Mouse (Mus musculus) Patski (cell line): Measurements from ENCODE around the gene Def8. TPM values are rescaled to one million over a fixed set of nuclear protein-coding genes. Genes with fewer than 3 reads are reported as not detected.
"Not testable (repeated sequence)": the region's sequence is repeated elsewhere in the genome, so short reads cannot be mapped to it uniquely, and the experiment has no call there.

Experiments used
- ATAC-seq: fragments of 100-300 bp; one replicate; pipeline ENCODE4 v1.8.0; 2021
- CTCF ChIA-PET: fragments of 350-600 bp; sonication (Branson Sonifier 250); formaldehyde crosslinking; loops from one replicate; lab custom pipeline; 2022; ENCODE audit warnings: inconsistent platforms; lab: Charles Lee
- POLR2A ChIA-PET: fragments of 350-600 bp; sonication (Branson Sonifier 250); formaldehyde crosslinking; loops from one replicate; lab custom pipeline; 2022; ENCODE audit warnings: antibody characterized with exemption, inconsistent platforms; lab: Charles Lee
- DNase-seq: peaks from one replicate; pipeline ENCODE4 v3.0.0-alpha.2; 2011; ENCODE audit warnings: low read depth, low spot score
- H3K27me3 ChIP-seq: fragments of 371-371 bp; one replicate; pipeline ENCODE4 v1.5.1; 2021
- CTCF ChIP-seq: fragments of 100-300 bp; IDR thresholded peaks from one replicate; pipeline ENCODE4 v1.5.1; 2021
- in situ Hi-C: fragments of 300-500 bp; cut with MboI; formaldehyde crosslinking; loops from 3 replicates; pipeline ENCODE4 v1.11.1; 2018; ENCODE audit warnings: low pct_unique_long_range_greater_than_20kb, mixed read lengths
- polyA plus RNA-seq: library from polyadenylated mRNA; unstranded; gene quantifications from one replicate; pipeline ENCODE4 v1.2.3, GENCODE M21; 2021

Def8 gene
- polyA plus RNA-seq, 1 experiment from 2014 or later = 38.9 TPM

- in situ Hi-C loops = no loop called here
- no peaks in the 10 kb centered on the region for H3K27me3 ChIP-seq
- no peak for TF ChIP-seq CTCF
- ATAC-seq (no peak), DNase-seq (no peak)
- ChIA-PET POLR2A (no interaction called here), CTCF (interaction anchor here (1.3 kb wide), 1 partner anchor 9 kb away, joined by 5 read pairs; no protein-coding TSS in a partner anchor)
Observed at GRCm38 (mm10) chr8:123452149-123452548, 28.8 kb downstream of the Def8 start.

- in situ Hi-C loops = no loop called here
- TF ChIP-seq CTCF = no peak
- no peak for ATAC-seq
- CTCF ChIA-PET = interaction anchor here (1.0 kb wide), 1 partner anchor 10 kb away, joined by 3 read pairs; no protein-coding TSS in a partner anchor
- no peak for DNase-seq
- H3K27me3 ChIP-seq = no peaks in the 10 kb centered on the region
- POLR2A ChIA-PET = no interaction called here
Observed at GRCm38 (mm10) chr8:123453291-123453690, 30.0 kb downstream of the Def8 start.

- in situ Hi-C loops = no loop called here
- H3K27me3 ChIP-seq = no peaks in the 10 kb centered on the region
- ATAC-seq = no peak
- POLR2A ChIA-PET = no interaction called here
- no peak for TF ChIP-seq CTCF
- DNase-seq = no peak
- CTCF ChIA-PET = interaction anchor here (1.0 to 1.1 kb wide), 2 partner anchors 10 to 12 kb away, joined by 3 read pairs; no protein-coding TSS in a partner anchor
Observed at GRCm38 (mm10) chr8:123453951-123454350, 30.6 kb downstream of the Def8 start.

GRCm38 (mm10) chr8:123454559-123454958 is 31.2 kb downstream of the Def8 start:
- ATAC-seq (no peak), DNase-seq (no peak)
- TF ChIP-seq CTCF = no peak
- CTCF ChIA-PET = interaction anchor here (1.0 to 1.1 kb wide), 2 partner anchors 11 kb away, joined by 3 read pairs; no protein-coding TSS in a partner anchor
- H3K27me3 ChIP-seq = no peaks in the 10 kb centered on the region
- POLR2A ChIA-PET = no interaction called here
- in situ Hi-C loops = no loop called here

GRCm38 (mm10) chr8:123463651-123464050 is 40.3 kb downstream of the Def8 start:
- ATAC-seq (no peak), DNase-seq (no peak)
- POLR2A ChIA-PET = interaction anchor here (0.6 kb wide), 1 partner anchor 384 kb away, joined by 3 read pairs; no protein-coding TSS in a partner anchor
- CTCF ChIA-PET = no interaction called here
- no peaks in the 10 kb centered on the region for H3K27me3 ChIP-seq
- no peak for TF ChIP-seq CTCF
- in situ Hi-C loops = no loop called here

GRCm38 (mm10) chr8:123467476-123467875 is 44.1 kb downstream of the Def8 start:
- no peaks in the 10 kb centered on the region for H3K27me3 ChIP-seq
- DNase-seq (no peak), ATAC-seq (no peak)
- no peak for TF ChIP-seq CTCF
- in situ Hi-C loops = no loop called here
- POLR2A ChIA-PET = no interaction called here
- CTCF ChIA-PET = no interaction called here

- ATAC-seq, DNase-seq, in situ Hi-C loops, CTCF ChIA-PET, H3K27me3 ChIP-seq, POLR2A ChIA-PET: not testable (repeated sequence)
Observed at GRCm38 (mm10) chr8:123472991-123473390, 49.7 kb downstream of the Def8 start.

- ATAC-seq, in situ Hi-C loops, CTCF ChIA-PET, DNase-seq, H3K27me3 ChIP-seq: not testable (repeated sequence)
- POLR2A ChIA-PET = interaction anchor here (1.1 kb wide), 1 partner anchor 31 kb away, joined by 3 read pairs; no protein-coding TSS in a partner anchor
Observed at GRCm38 (mm10) chr8:123474549-123474948, 51.2 kb downstream of the Def8 start.

- CTCF ChIA-PET = no interaction called here
- no peaks in the 10 kb centered on the region for H3K27me3 ChIP-seq
- DNase-seq (no peak), ATAC-seq (no peak)
- in situ Hi-C loops = no loop called here
- POLR2A ChIA-PET = interaction anchor here (1.6 to 2.4 kb wide), 2 partner anchors 12 to 39 kb away, joined by 4 to 9 read pairs; partner anchors contain the start of gene Dbndd1
- TF ChIP-seq CTCF = no peak
Observed at GRCm38 (mm10) chr8:123476911-123477736, 53.8 kb downstream of the Def8 start.

- peak; percentile 70 for ATAC-seq
- CTCF ChIA-PET = no interaction called here
- TF ChIP-seq CTCF = no peak
- POLR2A ChIA-PET = interaction anchor here (1.6 to 2.4 kb wide), 2 partner anchors 13 to 38 kb away, joined by 4 to 9 read pairs; partner anchors contain the start of gene Dbndd1
- DNase-seq = peak; percentile 38
- in situ Hi-C loops = no loop called here
- H3K27me3 ChIP-seq = no peaks in the 10 kb centered on the region
Observed at GRCm38 (mm10) chr8:123477737-123478258, 54.5 kb downstream of the Def8 start, which contains the start of gene Afg3l1. TSS of gene Afg3l1 (plus strand) at chr8:123477903.
